Mouse (Mus musculus) CH12F3 (cell line): ENCODE data around the gene Tank.

ENCODE experiments used
- in situ Hi-C: fragments of 300-500 bp; cut with MboI; formaldehyde crosslinking; loops from 2 replicates; pipeline ENCODE4 v1.14.3; 2020; ENCODE audit warnings: low sequenced_read_pairs

Tank gene

DNA sequence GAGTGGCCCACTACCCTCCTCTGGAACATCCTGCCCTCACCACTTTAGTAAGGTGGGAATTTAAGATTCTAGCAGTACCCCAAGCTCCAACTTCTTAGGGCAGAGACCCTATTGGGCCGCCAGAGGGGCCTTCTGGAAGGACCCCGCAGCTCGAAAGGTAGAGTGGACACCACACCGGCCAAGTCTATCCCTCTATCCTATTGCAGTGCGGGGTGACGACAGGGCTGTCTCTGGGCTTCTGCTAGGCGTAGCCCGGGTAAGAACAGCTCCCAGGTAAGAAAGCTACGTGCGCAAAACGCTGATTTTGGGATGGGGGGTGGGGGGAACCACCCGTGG lies 76.6 kb downstream of the Tank start:
- in situ Hi-C loops = no loop called here

DNA sequence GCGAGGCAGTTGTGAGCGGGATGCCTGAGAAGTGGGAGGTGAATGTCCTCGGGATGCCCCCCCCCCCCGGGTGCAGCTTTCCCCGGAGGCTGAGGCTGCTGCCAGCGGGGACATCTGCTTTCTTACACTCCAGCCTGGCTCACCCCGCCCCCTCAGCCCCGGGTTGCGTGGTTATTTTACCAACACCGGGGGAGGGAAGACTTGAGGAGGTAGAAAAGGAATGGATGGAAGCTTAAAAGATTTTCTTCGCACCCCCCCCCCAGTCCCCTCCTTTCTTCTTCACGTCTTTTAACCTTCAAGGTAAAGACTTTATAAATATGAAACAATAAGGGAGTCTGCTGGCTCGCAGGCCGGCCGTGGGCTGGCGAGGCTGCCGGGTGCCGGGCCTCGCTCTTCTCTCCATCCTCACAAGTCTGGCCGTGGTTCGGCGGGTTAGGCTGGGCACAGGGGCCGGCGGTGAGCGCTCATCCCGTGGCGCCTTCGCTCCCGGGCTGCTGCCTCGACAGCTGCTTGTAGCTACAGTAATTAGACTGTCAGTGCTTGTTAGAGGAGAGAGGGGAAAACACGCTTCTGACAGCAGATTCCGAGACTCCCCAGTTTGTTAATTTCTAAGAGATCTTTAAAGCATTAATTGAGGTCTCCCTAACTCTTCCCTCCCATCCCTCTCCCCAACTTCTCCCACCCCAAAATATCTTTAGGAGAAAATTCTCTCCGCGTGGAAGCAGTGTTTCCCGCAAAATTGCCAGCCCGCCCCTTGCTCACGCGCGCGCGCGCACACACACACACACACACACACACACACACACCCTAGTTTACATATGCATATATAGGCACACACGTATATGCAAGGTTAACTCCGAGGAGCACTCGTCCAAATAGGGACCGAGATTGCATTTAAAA lies 77.2 kb downstream of the Tank start:
- in situ Hi-C loops = no loop called here

DNA sequence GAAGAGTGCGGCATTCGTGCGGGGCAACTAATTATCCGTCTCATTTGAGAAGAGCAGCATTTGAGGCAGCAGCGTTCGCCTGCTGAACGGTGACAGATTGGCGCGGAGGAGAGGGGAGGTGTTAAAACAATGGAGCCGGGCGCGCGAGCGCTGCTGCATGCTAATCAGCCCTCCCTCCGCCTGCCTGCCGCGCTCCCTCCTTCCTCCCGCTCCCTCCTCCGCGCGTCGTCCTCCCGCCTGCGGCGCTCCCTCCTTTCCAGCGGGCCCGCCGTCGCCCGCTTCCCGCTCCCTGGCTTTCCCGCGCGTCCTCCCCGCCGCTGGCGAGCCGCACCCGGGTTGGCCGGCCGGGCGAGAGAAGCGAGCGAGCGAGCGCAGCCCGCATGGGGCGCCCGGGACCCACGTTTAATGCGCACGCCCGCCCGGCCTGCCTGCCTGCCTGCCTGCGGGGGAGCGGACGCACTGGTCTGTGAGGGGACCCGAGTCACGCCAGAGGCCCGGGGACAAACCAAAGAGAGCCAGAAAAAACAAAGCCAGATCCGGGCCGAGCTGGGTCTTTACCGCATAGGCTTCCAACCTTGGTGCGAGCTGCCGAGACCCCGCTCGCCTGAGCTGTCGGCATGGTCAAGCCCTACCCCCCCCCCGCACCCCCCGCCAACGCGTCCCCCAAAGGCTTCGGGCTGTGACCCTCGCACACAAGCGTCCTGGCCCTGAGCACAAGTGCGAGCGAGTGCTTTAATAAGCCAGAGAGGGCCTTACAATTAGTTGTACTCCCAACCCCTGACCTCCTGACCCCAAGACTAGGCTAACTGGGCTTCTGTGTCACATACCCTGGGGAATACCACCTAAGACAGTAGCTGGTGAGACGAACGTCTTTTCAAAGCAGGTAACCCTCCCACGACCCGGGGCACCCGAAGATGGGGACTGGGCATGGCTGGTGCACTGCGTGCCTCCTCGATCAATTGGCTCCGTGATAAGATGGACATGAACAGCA lies 78.3 kb downstream of the Tank start:
- in situ Hi-C loops = no loop called here

DNA sequence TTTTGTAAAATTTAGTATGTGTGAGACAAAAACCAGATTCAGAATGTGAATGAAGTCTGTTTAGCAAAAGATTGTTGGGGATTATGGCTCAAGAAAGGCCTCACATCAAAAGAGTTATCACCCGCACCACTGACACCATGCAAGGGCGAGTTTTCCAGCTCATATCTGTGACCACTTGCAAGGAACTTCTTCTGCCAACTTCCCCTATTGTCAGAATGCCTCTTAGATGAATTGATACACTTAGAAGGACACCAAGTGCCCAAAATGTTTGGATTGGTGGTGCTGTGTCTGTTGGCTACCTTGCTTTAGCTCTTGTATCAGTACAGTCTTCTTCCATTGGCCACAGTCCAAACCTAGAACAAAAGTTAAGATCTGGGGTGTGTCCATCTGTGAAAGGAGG lies 80.9 kb downstream of the Tank start:
- in situ Hi-C loops = no loop called here

DNA sequence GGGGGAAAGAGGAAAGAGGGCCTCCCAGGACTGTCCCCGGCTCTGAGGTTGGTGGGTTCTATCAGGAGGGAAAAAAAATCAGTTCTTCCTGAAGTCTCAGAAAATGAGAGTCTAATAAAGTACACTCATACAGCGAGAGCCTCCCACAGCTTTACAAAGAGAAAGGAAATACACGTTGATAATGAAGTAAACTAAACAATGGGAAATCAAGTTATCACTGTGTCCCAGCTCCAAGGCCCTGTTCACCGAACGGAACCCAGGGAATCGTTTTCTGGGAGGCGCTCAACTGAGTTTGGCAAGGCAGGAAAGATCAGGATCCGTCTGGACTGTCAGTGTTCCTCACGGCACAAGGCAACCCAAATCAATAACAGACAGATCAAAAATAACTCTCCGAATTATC lies 84.4 kb downstream of the Tank start:
- in situ Hi-C loops = loop anchor here (10.0 kb wide), 1 partner anchor 312 kb away; no protein-coding TSS in a partner anchor

DNA sequence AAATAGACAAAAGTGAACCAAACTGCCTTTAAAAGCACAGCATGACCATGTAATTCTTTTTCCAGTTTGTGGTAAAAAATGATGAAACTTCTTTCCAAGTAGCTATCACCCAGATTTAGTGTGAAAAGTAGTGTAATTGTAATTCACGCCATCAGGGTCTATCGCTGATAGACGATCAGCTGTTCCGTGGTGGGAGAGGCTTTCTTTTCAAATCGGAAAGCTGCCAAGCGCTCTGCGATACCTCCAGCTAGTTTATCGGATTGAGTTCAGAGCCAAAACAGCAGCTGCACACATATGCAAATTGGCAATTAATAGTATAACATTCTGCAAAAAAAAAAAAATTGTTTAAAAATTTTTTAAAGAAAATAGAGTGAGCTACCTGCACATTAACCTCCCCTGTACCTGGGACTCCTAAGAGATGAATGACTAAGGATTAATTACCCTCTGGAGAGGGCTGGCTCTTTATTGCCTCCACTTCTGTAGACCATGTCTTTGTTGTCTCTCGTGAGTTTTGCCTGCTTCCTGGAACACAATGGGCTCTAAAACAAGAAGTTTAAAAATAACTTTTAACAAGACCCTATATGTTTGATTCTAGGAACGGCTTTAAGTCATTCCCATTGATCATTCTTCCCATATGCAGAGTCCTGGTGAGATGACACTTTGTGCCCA lies 85.3 kb downstream of the Tank start:
- in situ Hi-C loops = loop anchor here (10.0 kb wide), 1 partner anchor 311 kb away; no protein-coding TSS in a partner anchor

DNA sequence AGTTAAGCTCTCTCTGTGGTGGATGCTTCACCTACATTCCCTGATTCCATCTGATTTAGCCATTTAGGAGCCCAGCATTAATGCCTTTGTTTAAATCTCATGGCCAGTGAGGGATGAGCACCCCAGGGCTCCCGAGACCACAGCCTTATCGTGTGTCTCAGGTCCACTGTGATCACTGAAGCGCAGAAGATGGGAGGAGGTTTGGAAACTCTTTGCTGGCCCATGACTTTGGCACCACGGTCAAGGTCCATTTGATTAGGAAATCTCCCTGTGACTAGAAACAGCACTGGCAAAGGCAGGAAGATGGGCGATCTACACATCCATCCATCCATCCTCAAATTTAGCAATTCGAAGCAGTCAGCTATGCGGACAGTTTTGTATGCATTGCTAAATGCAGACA lies 89.0 kb downstream of the Tank start:
- in situ Hi-C loops = loop anchor here (10.0 kb wide), 1 partner anchor 307 kb away; no protein-coding TSS in a partner anchor

DNA sequence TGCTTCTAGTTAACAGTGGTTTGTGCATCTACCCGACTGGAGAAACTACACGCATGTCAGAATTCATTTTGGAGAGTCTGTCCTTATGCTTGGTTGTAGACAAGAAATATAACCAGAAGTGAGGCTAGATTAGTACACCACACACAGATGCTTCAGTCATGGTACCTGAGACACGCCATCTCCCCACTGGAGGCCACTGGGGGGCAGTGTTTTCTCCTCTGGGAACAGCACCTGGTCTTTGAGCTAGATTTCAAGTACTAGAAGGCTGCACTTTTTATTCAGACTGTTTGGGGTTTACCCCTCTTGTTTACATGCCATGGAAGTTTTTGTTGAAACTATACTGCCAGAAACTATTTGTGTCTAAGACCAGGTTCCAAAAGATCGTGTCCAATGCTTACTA lies 89.9 kb downstream of the Tank start:
- in situ Hi-C loops = loop anchor here (10.0 kb wide), 1 partner anchor 307 kb away; no protein-coding TSS in a partner anchor

DNA sequence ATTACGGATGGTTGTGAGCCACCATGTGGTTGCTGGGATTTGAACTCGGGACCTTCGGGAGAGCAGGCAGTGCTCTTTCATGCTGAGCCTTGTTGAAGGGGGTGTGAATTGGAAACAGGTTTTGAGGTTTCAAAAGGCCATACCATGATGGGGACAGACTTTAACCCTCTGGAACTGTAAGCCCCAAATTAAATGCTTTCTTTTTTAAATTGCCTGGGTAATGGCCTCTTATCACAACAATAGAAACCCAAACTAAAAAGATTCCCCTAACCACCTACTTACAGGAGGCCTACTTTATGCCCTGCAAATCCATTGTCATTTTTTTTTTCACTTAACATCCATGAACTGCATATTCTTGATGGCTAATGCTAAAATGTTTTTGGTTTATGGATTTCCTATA lies 96.2 kb downstream of the Tank start:
- in situ Hi-C loops = no loop called here

DNA sequence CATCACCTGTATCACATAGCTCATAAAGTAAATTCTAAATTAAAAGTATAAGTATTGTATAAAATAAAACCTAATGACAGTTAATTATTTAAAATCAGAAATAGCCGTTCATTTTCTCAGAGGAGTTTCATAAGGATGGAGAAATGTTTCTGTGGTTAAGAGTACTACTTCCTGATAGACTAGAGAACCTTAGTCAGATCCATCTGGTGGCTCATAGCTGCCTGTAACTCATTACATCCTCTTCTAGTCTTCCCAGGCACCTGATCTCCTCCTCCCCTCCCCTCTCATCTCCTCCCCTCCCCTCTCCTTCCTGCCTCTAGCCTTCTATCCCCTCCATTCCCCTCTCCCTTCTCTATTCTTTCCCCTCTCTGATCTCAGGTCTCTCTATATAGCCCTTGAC lies 103.2 kb downstream of the Tank start:
- in situ Hi-C loops = no loop called here

DNA sequence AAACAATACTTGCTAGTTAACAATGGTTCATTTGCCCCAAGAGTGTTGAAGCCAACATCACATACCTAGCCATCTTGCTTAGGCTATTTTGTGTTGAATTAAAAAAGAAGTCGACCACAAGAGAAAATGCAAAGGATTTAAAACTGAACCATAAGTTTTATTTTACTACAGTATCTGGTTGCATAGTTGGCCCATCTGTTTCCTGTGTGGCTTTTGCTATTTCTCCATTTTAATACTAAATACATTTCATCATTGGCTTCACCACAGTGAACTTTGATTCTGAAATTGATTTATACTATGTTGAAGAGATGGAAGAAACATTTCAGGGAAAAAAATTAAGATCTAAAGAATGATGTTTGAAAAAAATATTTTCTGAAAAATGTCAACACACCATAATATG lies 108.1 kb downstream of the Tank start:
- in situ Hi-C loops = no loop called here

DNA sequence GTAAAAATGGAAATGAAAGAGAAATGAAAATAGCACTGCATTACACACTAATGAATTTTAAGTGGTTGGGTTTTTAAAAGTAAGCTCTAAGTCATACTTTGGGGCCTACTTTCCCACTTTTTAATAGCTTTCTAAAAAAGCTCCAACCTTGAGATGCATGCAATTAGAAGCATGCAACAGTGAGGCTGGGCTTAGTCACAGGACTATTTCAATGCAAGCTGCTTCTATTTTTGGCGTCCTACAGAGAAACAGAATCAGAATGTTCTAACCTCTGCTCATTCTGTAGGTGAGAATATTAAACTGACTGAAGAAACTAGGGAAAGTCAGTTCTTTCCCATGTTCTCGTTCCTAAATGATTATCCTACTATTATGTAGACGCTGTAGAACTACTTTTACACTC lies 110.7 kb downstream of the Tank start:
- in situ Hi-C loops = no loop called here
